Mouse (Mus musculus): ENCODE data around the gene E130311K13Rik.

Gene E130311K13Rik

GRCm38 (mm10) chr3:63928878-63929859 is at the start of gene E130311K13Rik:
TSS of gene E130311K13Rik (minus strand) at chr3:63929472.
- DNase-seq (ENCODE audit: low read depth, low spot score): peak; percentile 61

GRCm38 (mm10) chr3:63977895-63978294 is 48.6 kb upstream of the E130311K13Rik start:
- DNase-seq (ENCODE audit: low read depth, low spot score): no peak

GRCm38 (mm10) chr3:63975955-63976908 is 47.0 kb upstream of the E130311K13Rik start, which contains the start of gene Gmps:
TSS of gene Gmps (plus strand) at chr3:63976106.
- DNase-seq (ENCODE audit: low read depth, low spot score): peak; percentile 89

GRCm38 (mm10) chr3:63965929-63966328 is 36.7 kb upstream of the E130311K13Rik start:
- DNase-seq (ENCODE audit: low read depth, low spot score): no peak

- no peak for DNase-seq (ENCODE audit: low read depth, low spot score)
Measured at GRCm38 (mm10) chr3:63964922-63965249, 35.6 kb upstream of the E130311K13Rik start.

- peak; percentile 99 for DNase-seq (ENCODE audit: low read depth, low spot score)
Measured at GRCm38 (mm10) chr3:63964100-63964921, 35.0 kb upstream of the E130311K13Rik start, which contains the start of gene Slc33a1. TSS of gene Slc33a1 (minus strand) at chr3:63964768.

GRCm38 (mm10) chr3:63963421-63964099 is 34.3 kb upstream of the E130311K13Rik start:
- DNase-seq (ENCODE audit: low read depth, low spot score): peak; percentile 17

GRCm38 (mm10) chr3:63949837-63950236 is 20.6 kb upstream of the E130311K13Rik start:
- DNase-seq (ENCODE audit: low read depth, low spot score): no peak

- no peak for DNase-seq (ENCODE audit: low read depth, low spot score)
Measured at GRCm38 (mm10) chr3:63941204-63941850, 12.1 kb upstream of the E130311K13Rik start.

GRCm38 (mm10) chr3:63938928-63939327 is 9.7 kb upstream of the E130311K13Rik start:
- DNase-seq (ENCODE audit: low read depth, low spot score): no peak

- DNase-seq (ENCODE audit: low read depth, low spot score): no peak
Measured at GRCm38 (mm10) chr3:63919634-63920033, 9.6 kb downstream of the E130311K13Rik start.

- no peak for DNase-seq (ENCODE audit: low read depth, low spot score)
Measured at GRCm38 (mm10) chr3:63910301-63910700, 19.0 kb downstream of the E130311K13Rik start.

- DNase-seq (ENCODE audit: low read depth, low spot score): no peak
Measured at GRCm38 (mm10) chr3:63905241-63905640, 24.0 kb downstream of the E130311K13Rik start.

- DNase-seq (ENCODE audit: low read depth, low spot score): no peak
Measured at GRCm38 (mm10) chr3:63904157-63904556, 25.1 kb downstream of the E130311K13Rik start.

- DNase-seq (ENCODE audit: low read depth, low spot score): no peak
Measured at GRCm38 (mm10) chr3:63900021-63900571, 29.2 kb downstream of the E130311K13Rik start.

GRCm38 (mm10) chr3:63899309-63899695 is 30.0 kb downstream of the E130311K13Rik start, which contains the start of gene Plch1:
TSS of gene Plch1 (minus strand) at chr3:63899472.
- no peak for DNase-seq (ENCODE audit: low read depth, low spot score)

- no peak for DNase-seq (ENCODE audit: low read depth, low spot score)
Measured at GRCm38 (mm10) chr3:63898581-63899308, 30.5 kb downstream of the E130311K13Rik start.

GRCm38 (mm10) chr3:63897177-63897576 is 32.1 kb downstream of the E130311K13Rik start:
- no peak for DNase-seq (ENCODE audit: low read depth, low spot score)

- DNase-seq (ENCODE audit: low read depth, low spot score): no peak
Measured at GRCm38 (mm10) chr3:63896303-63896702, 33.0 kb downstream of the E130311K13Rik start.
